Mouse (Mus musculus) liver, embryonic 14.5 days (tissue): Measurements from ENCODE around the gene Pde4d. TPM values are rescaled to one million over a fixed set of nuclear protein-coding genes. Genes with fewer than 3 reads are reported as not detected.

ENCODE experiments used
- ATAC-seq: fragments of 200-750 bp; cut with Nextera tagmentation; 2 replicates; pipeline ENCODE4 v1.8.0; 2017; ENCODE audit warnings: moderate number of reproducible peaks, mild to moderate bottlenecking, moderate library complexity; ENCODE audit not compliant: insufficient read depth
- DNase-seq, 3 experiments: peaks; one replicate each; pipeline ENCODE4 v3.0.0-alpha.2; 2012 to 2013; ENCODE audit warnings: low read depth in 3 of 3, low spot score in 3 of 3
- H3K27ac ChIP-seq: fragments of 300-500 bp; sonication (generic); 2 replicates; pipeline ENCODE4 v1.5.1; 2014; ENCODE audit warnings: moderate library complexity, mild to moderate bottlenecking, control low read depth, inconsistent platforms
- H3K27me3 ChIP-seq: fragments of 300-500 bp; sonication (generic); 2 replicates; pipeline ENCODE4 v1.6.1; 2014; ENCODE audit warnings: mild to moderate bottlenecking, low read length, moderate library complexity; ENCODE audit not compliant: control insufficient read depth, insufficient read depth
- H3K36me3 ChIP-seq: fragments of 300-500 bp; sonication (generic); replicated peaks from 2 replicates; pipeline ENCODE4 v1.6.1; 2014; ENCODE audit warnings: low read depth; ENCODE audit not compliant: control insufficient read depth, insufficient read depth
- H3K4me1 ChIP-seq, 2 experiments: fragments of 200-500 bp in 1 of 2; fragments of 300-500 bp in 1 of 2; sonication (generic) in 1 of 2; replicated peaks; 2 replicates each; pipeline ENCODE4 v1.6.1; 2012 to 2014; ENCODE audit warnings: antibody characterized with exemption in 1 of 2, inconsistent platforms in 1 of 2, low read length in 1 of 2; ENCODE audit not compliant: control insufficient read depth in 2 of 2, insufficient read depth in 2 of 2
- H3K4me2 ChIP-seq: fragments of 300-500 bp; sonication (generic); 2 replicates; pipeline ENCODE4 v1.6.1; 2014; ENCODE audit warnings: low read depth, mild to moderate bottlenecking, control low read depth, moderate library complexity
- H3K4me3 ChIP-seq, 2 experiments: fragments of 200-500 bp in 1 of 2; fragments of 300-500 bp in 1 of 2; sonication (generic) in 1 of 2; 2 replicates each; pipeline ENCODE4 v1.5.1; 2012 to 2014; ENCODE audit warnings: low read depth in 2 of 2, low read length in 2 of 2, mild to moderate bottlenecking in 2 of 2, control low read depth in 1 of 2, inconsistent platforms in 1 of 2, moderate library complexity in 1 of 2; ENCODE audit not compliant: insufficient read depth in 1 of 2
- H3K9ac ChIP-seq: fragments of 300-500 bp; sonication (generic); replicated peaks from 2 replicates; pipeline ENCODE4 v1.6.1; 2014; ENCODE audit warnings: mild to moderate bottlenecking, control low read depth, moderate library complexity
- H3K9me3 ChIP-seq: fragments of 300-500 bp; sonication (generic); 2 replicates; pipeline ENCODE4 v1.6.1; 2016; ENCODE audit warnings: low read length, mixed read lengths; ENCODE audit not compliant: control insufficient read depth
- CTCF ChIP-seq: IDR thresholded peaks from 2 replicates; pipeline ENCODE4 v1.5.1; 2016; ENCODE audit warnings: antibody characterized with exemption, low read depth, control low read depth
- EP300 ChIP-seq: IDR thresholded peaks from 2 replicates; pipeline ENCODE4 v1.6.1; 2016; ENCODE audit warnings: antibody characterized with exemption, low read depth
- WGBS: fragments of 180-500 bp; shearing (Covaris S2); extraction: QIAGEN DNeasy Blood & Tissue Kit; methylation state at CpG from one replicate; pipeline ENCODE4 v1.1.7; 2014; ENCODE audit not compliant: insufficient replicate concordance; 5-methylcytosine and 5-hydroxymethylcytosine counted together
- polyA plus RNA-seq, 2 experiments: library from polyadenylated mRNA; depleted of rRNA in 1 of 2; stranded (reverse) in 1 of 2; unstranded in 1 of 2; fragments of >200 nt; fragmentation: Nextera tagmentation in 1 of 2; extraction: Ambion mirVana in 1 of 2; gene quantifications; 2 replicates each; pipeline versions ENCODE4 v1.2.1 to v1.2.3; 2012 to 2014

Pde4d gene
- polyA plus RNA-seq, 2 experiments: 4.9 to 8.6 TPM

GRCm38 (mm10) chr13:108685817-108686216 lies 236.1 kb downstream of the Pde4d start:
- WGBS: 73% methylated on average over 7 of the region's 7 CpGs
- no peak for TF ChIP-seq CTCF
- TF ChIP-seq EP300: no peak
- Histone ChIP-seq H3K27me3 (no peaks in the 10 kb centered on the region), H3K4me3 (no peak overlapping the region), H3K9me3 (no peaks in the 10 kb centered on the region), H3K36me3 (no peaks in the 10 kb centered on the region), H3K9ac (no peak overlapping the region), H3K4me1 (no peaks in the 10 kb centered on the region), H3K27ac (no peak overlapping the region), H3K4me2 (no peak overlapping the region)
- ATAC-seq (no peak), DNase-seq (no peak)

- WGBS: 30% methylated on average over 2 of the region's 2 CpGs
Observed at GRCm38 (mm10) chr13:108686262-108686661, 236.5 kb downstream of the Pde4d start.

GRCm38 (mm10) chr13:108686807-108687206 lies 237.1 kb downstream of the Pde4d start:
- TF ChIP-seq EP300: no peak
- TF ChIP-seq CTCF: no peak
- Histone ChIP-seq H3K36me3 (no peaks in the 10 kb centered on the region), H3K27me3 (no peaks in the 10 kb centered on the region), H3K4me3 (no peak overlapping the region), H3K4me2 (no peak overlapping the region), H3K9ac (no peak overlapping the region), H3K27ac (no peak overlapping the region), H3K4me1 (no peaks in the 10 kb centered on the region), H3K9me3 (no peaks in the 10 kb centered on the region)
- WGBS: 27% methylated on average over 4 of the region's 4 CpGs
- DNase-seq: no peak
- ATAC-seq: no peak

More at GRCm38 (mm10) chr13:108686262-108686661, 236.5 kb downstream of the Pde4d start:
- DNase-seq (no peak), ATAC-seq (no peak)
- Histone ChIP-seq H3K4me2 (no peak overlapping the region), H3K9me3 (no peaks in the 10 kb centered on the region), H3K9ac (no peak overlapping the region), H3K27me3 (no peaks in the 10 kb centered on the region), H3K36me3 (no peaks in the 10 kb centered on the region), H3K27ac (no peak overlapping the region), H3K4me3 (no peak overlapping the region), H3K4me1 (no peaks in the 10 kb centered on the region)
- TF ChIP-seq CTCF (no peak), EP300 (no peak)

- Histone ChIP-seq H3K27me3 (no peaks in the 10 kb centered on the region), H3K36me3 (no peaks in the 10 kb centered on the region), H3K27ac (no peak overlapping the region), H3K4me1 (no peaks in the 10 kb centered on the region), H3K4me3 (no peak overlapping the region), H3K9me3 (no peaks in the 10 kb centered on the region), H3K9ac (no peak overlapping the region), H3K4me2 (no peak overlapping the region)
- TF ChIP-seq CTCF: no peak
- no peak for TF ChIP-seq EP300
- ATAC-seq: no peak
- DNase-seq: no peak
- WGBS: 57% methylated on average over 12 of the region's 12 CpGs
Observed at GRCm38 (mm10) chr13:108692883-108693550, 243.3 kb downstream of the Pde4d start.

- Histone ChIP-seq H3K9me3 (no peaks in the 10 kb centered on the region), H3K4me3 (no peak overlapping the region), H3K36me3 (no peaks in the 10 kb centered on the region), H3K4me2 (no peak overlapping the region), H3K27ac (no peak overlapping the region), H3K4me1 (no peaks in the 10 kb centered on the region), H3K9ac (no peak overlapping the region), H3K27me3 (no peaks in the 10 kb centered on the region)
- TF ChIP-seq EP300: no peak
- no peak for TF ChIP-seq CTCF
- DNase-seq (no peak), ATAC-seq (no peak)
- WGBS: 64% methylated on average over 4 of the region's 4 CpGs
Observed at GRCm38 (mm10) chr13:108705441-108705840, 255.7 kb downstream of the Pde4d start.
